Mouse (Mus musculus) megakaryocyte progenitor cell, adult 5-6 weeks (primary cell): ENCODE measurements around the gene Kif1c. TPM values are rescaled to one million over a fixed set of nuclear protein-coding genes. Genes with fewer than 3 reads are reported as not detected.

Experiments
- ATAC-seq: replicated peaks from 2 replicates; pipeline ENCODE4 v1.8.0; 2016; ENCODE audit warnings: mild to moderate bottlenecking, moderate TSS enrichment, inconsistent platforms; ENCODE audit not compliant: poor library complexity
- total RNA-seq, 2 experiments: library from RNA; stranded (forward) in 1 of 2; stranded (reverse) in 1 of 2; fragments of 157-497, 149-512 nt in 1 of 2; fragments of 200-1000 nt in 1 of 2; gene quantifications; 2 replicates each; pipeline versions ENCODE4 v1.2.3 to v1.2.4; 2015 to 2017

The Kif1c gene
- total RNA-seq, 2 experiments from 2014 or later, result 1.6 to 5.9 TPM

- no peak for ATAC-seq
Measured at GRCm38 (mm10) chr11:70689578-70689977, 10.8 kb upstream of the Kif1c start.

GRCm38 (mm10) chr11:70693504-70693903, 6.8 kb upstream of the Kif1c start:
- no peak for ATAC-seq

- no peak for ATAC-seq
Measured at GRCm38 (mm10) chr11:70697376-70697775, 3.0 kb upstream of the Kif1c start.

- ATAC-seq, result no peak
Measured at GRCm38 (mm10) chr11:70699051-70699450, 1.3 kb upstream of the Kif1c start.

- ATAC-seq, result peak; percentile 42
Measured at GRCm38 (mm10) chr11:70700613-70701012, 265 bp downstream of the Kif1c start.

- no peak for ATAC-seq
Measured at GRCm38 (mm10) chr11:70701221-70701955, 1.0 kb downstream of the Kif1c start.

GRCm38 (mm10) chr11:70701984-70702733, 1.8 kb downstream of the Kif1c start:
- ATAC-seq, result no peak

GRCm38 (mm10) chr11:70702781-70703180, 2.4 kb downstream of the Kif1c start:
- ATAC-seq, result no peak

GRCm38 (mm10) chr11:70706127-70706526, 5.8 kb downstream of the Kif1c start:
- no peak for ATAC-seq

GRCm38 (mm10) chr11:70711026-70711425, 10.7 kb downstream of the Kif1c start:
- no peak for ATAC-seq

- no peak for ATAC-seq
Measured at GRCm38 (mm10) chr11:70713222-70713621, 12.9 kb downstream of the Kif1c start.

- no peak for ATAC-seq
Measured at GRCm38 (mm10) chr11:70715832-70716231, 15.5 kb downstream of the Kif1c start.

GRCm38 (mm10) chr11:70718481-70718880, 18.1 kb downstream of the Kif1c start:
- no peak for ATAC-seq

GRCm38 (mm10) chr11:70720567-70720966, 20.2 kb downstream of the Kif1c start:
- peak; percentile 95 for ATAC-seq

GRCm38 (mm10) chr11:70721072-70721471, 20.7 kb downstream of the Kif1c start:
- no peak for ATAC-seq

- no peak for ATAC-seq
Measured at GRCm38 (mm10) chr11:70724706-70725105, 24.4 kb downstream of the Kif1c start.

- ATAC-seq, result no peak
Measured at GRCm38 (mm10) chr11:70726585-70726984, 26.2 kb downstream of the Kif1c start.

GRCm38 (mm10) chr11:70727385-70727784, 27.0 kb downstream of the Kif1c start:
- ATAC-seq, result peak; percentile 62

- ATAC-seq, result no peak
Measured at GRCm38 (mm10) chr11:70730427-70731038, 30.2 kb downstream of the Kif1c start.

GRCm38 (mm10) chr11:70731178-70731577, 30.8 kb downstream of the Kif1c start:
- no peak for ATAC-seq

GRCm38 (mm10) chr11:70733256-70733655, 32.9 kb downstream of the Kif1c start:
- no peak for ATAC-seq

GRCm38 (mm10) chr11:70737749-70738148, 37.4 kb downstream of the Kif1c start:
- peak; percentile 70 for ATAC-seq
